Mouse (Mus musculus) frontal cortex, adult (tissue): Measurements from ENCODE around the gene Gm11487.
A peak's percentile ranks its signal among the peaks of the same experiment; 100 is the strongest.
"Not testable (repeated sequence)": the region's sequence is repeated elsewhere in the genome, so short reads cannot be mapped to it uniquely, and the experiment has no call there.

Experiments used
- ATAC-seq: cut with Nextera tagmentation; 2 replicates; pipeline ENCODE4 v1.9.2; 2017; ENCODE audit warnings: mild to moderate bottlenecking, moderate library complexity, mixed read lengths; ENCODE audit not compliant: low TSS enrichment

The Gm11487 gene

DNA sequence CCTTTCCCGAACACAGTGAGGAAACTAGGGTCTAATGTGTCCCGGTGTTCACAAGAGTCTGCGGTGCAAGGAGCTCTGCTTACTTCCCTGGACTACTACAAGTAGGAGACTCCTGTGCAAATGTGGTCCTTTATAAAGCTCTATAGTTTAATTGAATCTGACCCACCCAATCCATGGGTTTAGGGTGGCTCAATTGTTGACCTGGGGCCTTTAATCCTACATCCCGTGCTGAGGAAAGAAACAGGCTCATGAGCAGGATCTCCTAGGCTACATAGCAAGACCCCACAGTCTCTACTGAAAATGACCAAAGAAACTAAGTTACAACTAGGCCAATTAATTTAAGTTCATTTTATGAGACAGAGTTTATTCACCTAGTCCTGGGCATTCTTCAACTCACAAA lies at the start of gene Gm11487:
Gene Gm11487, minus strand, starts transcription at position 101 of the 400 bp plus-strand sequence.
- not testable (repeated sequence) for ATAC-seq

GRCm38 (mm10) chr4:73444715-73445114 lies 39.8 kb upstream of the Gm11487 start:
- peak; percentile 78 for ATAC-seq

DNA sequence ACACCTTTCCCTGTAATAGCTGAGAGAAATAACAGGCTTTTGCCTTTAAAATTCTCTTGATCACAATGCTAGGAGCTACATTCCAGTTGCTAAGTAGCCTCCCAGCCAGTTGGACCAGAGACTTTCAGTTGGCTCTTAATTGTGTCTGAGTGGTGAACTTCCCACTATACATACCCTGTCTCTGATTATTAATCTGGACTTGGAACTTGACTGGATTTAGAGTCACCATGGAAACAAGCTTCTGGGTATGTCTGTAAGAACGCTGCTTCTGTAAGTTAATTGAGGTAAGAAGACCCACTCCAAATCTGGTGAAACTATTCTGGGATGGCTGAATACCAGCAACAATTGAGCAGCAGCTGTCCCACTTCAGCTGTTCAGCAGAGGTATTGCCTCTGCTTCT lies 37.7 kb upstream of the Gm11487 start:
- no peak for ATAC-seq

DNA sequence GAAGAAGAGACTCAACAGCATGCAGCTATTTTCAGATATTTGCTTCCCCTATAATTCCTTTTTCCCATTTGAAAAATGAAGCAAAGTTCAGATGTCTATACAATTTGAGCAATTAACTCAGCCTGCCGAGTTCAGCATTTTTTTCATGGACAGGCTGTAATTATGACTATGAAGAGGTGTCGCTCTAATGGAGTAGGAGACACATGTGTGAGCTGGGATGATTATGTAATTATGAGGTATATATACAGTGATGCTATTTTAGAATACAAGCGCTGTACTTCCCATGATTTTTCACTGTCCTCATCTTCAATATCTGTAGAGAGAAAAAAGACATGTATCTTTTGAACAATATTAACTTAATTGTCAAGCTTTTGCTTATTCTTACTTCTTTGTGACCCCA lies 21.0 kb upstream of the Gm11487 start:
- ATAC-seq, result peak; percentile 52

- ATAC-seq, result no peak
Observed at GRCm38 (mm10) chr4:73423049-73423448, 18.2 kb upstream of the Gm11487 start.

DNA sequence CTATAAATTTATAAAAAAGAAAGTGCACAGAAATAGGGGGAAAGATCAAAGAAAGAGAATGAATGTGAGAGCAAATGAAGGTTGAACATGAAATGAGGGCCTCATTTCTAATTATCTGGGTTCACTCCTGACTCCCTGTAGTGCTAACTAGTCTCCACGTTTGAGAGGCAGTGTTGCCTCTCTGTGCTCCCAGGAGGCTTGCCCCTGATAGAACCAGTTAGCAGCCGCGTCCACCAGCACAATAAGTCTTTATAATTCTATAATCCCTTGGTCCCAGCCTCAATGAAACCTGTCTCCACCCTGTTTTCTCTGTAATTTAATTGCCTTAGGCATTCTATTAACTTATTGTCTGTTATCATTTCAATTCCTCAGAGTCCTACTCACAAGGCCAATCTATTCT lies 38.3 kb downstream of the Gm11487 start:
- no peak for ATAC-seq
